Mouse (Mus musculus) heart, postnatal 0 days (tissue): ENCODE data around the gene Myg1. TPM values are rescaled to one million over a fixed set of nuclear protein-coding genes. Genes with fewer than 3 reads are reported as not detected.

ENCODE experiments used
- ATAC-seq: fragments of 200-750 bp; cut with Nextera tagmentation; 2 replicates; pipeline ENCODE4 v1.8.0; 2017; ENCODE audit warnings: low read depth, moderate number of reproducible peaks, moderate library complexity; ENCODE audit not compliant: insufficient read depth
- DNase-seq: peaks from one replicate; pipeline ENCODE4 v3.0.0-alpha.2; 2016; ENCODE audit warnings: low spot score
- H3K27ac ChIP-seq: fragments of 300-500 bp; sonication (generic); 2 replicates; pipeline ENCODE4 v1.5.1; 2014; ENCODE audit warnings: low read depth, mild to moderate bottlenecking
- H3K27me3 ChIP-seq: fragments of 300-500 bp; sonication (generic); 2 replicates; pipeline ENCODE4 v1.6.1; 2014; ENCODE audit warnings: low read length, mixed read lengths; ENCODE audit not compliant: control insufficient read depth, insufficient read depth
- H3K36me3 ChIP-seq: fragments of 300-500 bp; sonication (generic); replicated peaks from 2 replicates; pipeline ENCODE4 v1.6.1; 2014; ENCODE audit warnings: low read length, mixed read lengths; ENCODE audit not compliant: control insufficient read depth, insufficient read depth
- H3K4me1 ChIP-seq: fragments of 300-500 bp; sonication (generic); 2 replicates; pipeline ENCODE4 v1.6.1; 2014; ENCODE audit warnings: antibody characterized with exemption; ENCODE audit not compliant: control insufficient read depth, insufficient read depth
- H3K4me2 ChIP-seq: fragments of 300-500 bp; sonication (generic); 2 replicates; pipeline ENCODE4 v1.6.1; 2014; ENCODE audit warnings: low read depth, mild to moderate bottlenecking, low read length, moderate library complexity
- H3K4me3 ChIP-seq: fragments of 300-500 bp; sonication (generic); 2 replicates; pipeline ENCODE4 v1.5.1; 2014; ENCODE audit warnings: low read depth, low read length
- H3K9ac ChIP-seq: fragments of 300-500 bp; sonication (generic); replicated peaks from 2 replicates; pipeline ENCODE4 v1.6.1; 2014; ENCODE audit warnings: low read depth, low read length, mixed read lengths
- H3K9me3 ChIP-seq: fragments of 300-500 bp; sonication (generic); replicated peaks from 2 replicates; pipeline ENCODE4 v1.6.1; 2016; ENCODE audit warnings: low read length; ENCODE audit not compliant: control insufficient read depth
- CTCF ChIP-seq: IDR thresholded peaks from 2 replicates; pipeline ENCODE4 v1.5.1; 2016; ENCODE audit warnings: antibody characterized with exemption, control low read depth, low read depth
- EP300 ChIP-seq: IDR thresholded peaks from 2 replicates; pipeline ENCODE4 v1.6.1; 2016; ENCODE audit warnings: antibody characterized with exemption, low read depth
- WGBS: fragments of 180-500 bp; shearing (Covaris S2); extraction: QIAGEN DNeasy Blood & Tissue Kit; methylation state at CpG from one replicate; pipeline ENCODE4 v1.1.7; 2014; 5-methylcytosine and 5-hydroxymethylcytosine counted together
- polyA plus RNA-seq: library from polyadenylated mRNA; unstranded; fragments of >200 nt; fragmentation: Nextera tagmentation; extraction: Ambion mirVana; gene quantifications from 2 replicates; pipeline ENCODE4 v1.2.1, GENCODE M21; 2015
- total RNA-seq: library from RNA; depleted of rRNA; stranded (reverse); fragments of >200 nt; gene quantifications from 2 replicates; pipeline ENCODE4 v1.2.3, GENCODE M21; 2014; ENCODE audit warnings: low replicate concordance; rRNA removed

Myg1 gene
- total RNA-seq (35.6 and 60.5 TPM in 2 replicates), polyA plus RNA-seq (39.0 and 41.1 TPM in 2 replicates)

DNA sequence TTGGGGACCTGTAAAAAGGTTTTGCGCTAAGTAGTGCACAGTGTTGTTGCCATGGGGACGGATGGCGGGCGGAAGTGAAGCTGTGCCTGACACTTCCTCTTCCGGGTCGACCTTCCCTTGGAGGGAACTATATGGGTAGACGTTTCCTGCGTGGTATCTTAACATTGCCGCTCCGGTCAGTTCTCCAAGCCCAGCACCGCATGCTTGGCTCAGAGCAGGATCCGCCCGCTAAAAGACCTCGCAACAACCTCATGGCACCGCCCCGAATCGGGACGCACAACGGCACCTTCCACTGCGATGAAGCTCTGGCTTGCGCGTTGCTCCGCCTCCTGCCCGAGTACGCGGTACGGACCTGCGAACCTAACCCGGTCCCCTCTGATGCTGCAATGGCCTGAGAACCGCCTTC is at the start of gene Myg1:
TSS of gene Myg1 (plus strand) at position 100 of the 406 bp plus-strand sequence.
- Histone ChIP-seq H3K4me3 (peak within 1 kb of the TSS; percentile 75), H3K4me2 (peak within 1 kb of the TSS; percentile 96), H3K9ac (peak within 1 kb of the TSS; percentile 68), H3K36me3 (peaks cover 44% of the 10 kb centered on the region), H3K4me1 (peaks cover 18% of the 10 kb centered on the region), H3K9me3 (no peaks in the 10 kb centered on the region), H3K27me3 (no peaks in the 10 kb centered on the region), H3K27ac (peak within 1 kb of the TSS; percentile 53)
- TF ChIP-seq EP300 (no peak), CTCF (no peak)
- DNase-seq (peak; percentile 86), ATAC-seq (peak; percentile 95)
- under 1% methylated on average over 30 of the region's 30 CpGs for WGBS

GRCm38 (mm10) chr15:102282463-102283292 is 48.8 kb upstream of the Myg1 start:
- 70% methylated on average over 8 of the region's 8 CpGs for WGBS
- no peak overlapping the region for H3K9ac ChIP-seq
- H3K9me3 ChIP-seq: no peaks in the 10 kb centered on the region
- H3K27me3 ChIP-seq: no peaks in the 10 kb centered on the region
- ATAC-seq: no peak
- H3K27ac ChIP-seq: no peak overlapping the region
- no peak for DNase-seq
- no peak overlapping the region for H3K4me2 ChIP-seq
- H3K4me1 ChIP-seq: peaks cover 9% of the 10 kb centered on the region
- no peak overlapping the region for H3K4me3 ChIP-seq
- TF ChIP-seq EP300 (no peak), CTCF (no peak)
- peaks cover 16% of the 10 kb centered on the region for H3K36me3 ChIP-seq

DNA sequence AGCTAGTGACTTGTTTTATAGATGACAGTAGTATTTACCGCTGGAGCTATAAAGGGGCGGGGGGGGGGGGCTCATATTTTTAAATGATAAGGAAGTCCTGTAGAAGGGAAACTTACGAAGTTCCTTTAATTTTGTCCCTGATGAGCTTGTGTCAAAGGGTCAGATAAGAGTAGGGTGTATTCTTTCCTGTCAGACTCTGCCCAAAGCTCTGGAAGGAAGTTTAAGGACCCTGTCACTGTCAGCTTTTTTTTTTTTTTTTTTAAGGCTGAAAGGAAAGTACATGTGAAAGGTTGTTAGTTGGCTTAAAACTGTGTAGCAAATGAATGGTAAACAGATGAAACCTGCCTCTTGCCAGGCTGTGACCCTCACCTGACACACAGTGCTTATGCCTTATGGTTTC is 47.9 kb upstream of the Myg1 start:
- Histone ChIP-seq H3K4me1 (peaks cover 9% of the 10 kb centered on the region), H3K27me3 (no peaks in the 10 kb centered on the region), H3K4me3 (no peak overlapping the region), H3K27ac (no peak overlapping the region), H3K9me3 (no peaks in the 10 kb centered on the region), H3K9ac (no peak overlapping the region), H3K4me2 (no peak overlapping the region), H3K36me3 (peaks cover 16% of the 10 kb centered on the region)
- ATAC-seq (no peak), DNase-seq (no peak)
- WGBS: 58% methylated on average over 3 of the region's 3 CpGs
- TF ChIP-seq EP300 (no peak), CTCF (no peak)

DNA sequence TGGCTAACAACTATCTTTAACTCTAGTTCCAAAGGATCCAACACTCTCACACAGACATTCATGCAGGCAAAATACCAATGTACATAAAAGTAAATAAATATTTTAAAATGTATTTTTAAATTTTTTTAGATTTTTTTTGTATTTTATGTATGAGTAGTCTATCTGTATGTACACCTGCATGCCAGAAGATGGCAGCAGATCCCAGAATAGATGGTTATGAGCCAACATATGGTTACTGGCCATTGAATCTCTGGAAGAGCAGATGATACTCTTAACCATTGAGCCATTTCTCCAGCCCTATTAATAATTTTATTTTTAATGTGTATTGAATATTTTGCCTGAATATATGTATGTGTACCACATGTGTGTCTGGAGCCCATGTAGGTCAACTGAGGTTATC is 44.1 kb upstream of the Myg1 start:
- H3K4me3 ChIP-seq: no peak overlapping the region
- H3K27ac ChIP-seq: no peak overlapping the region
- H3K9ac ChIP-seq: no peak overlapping the region
- H3K4me1 ChIP-seq: no peaks in the 10 kb centered on the region
- ATAC-seq (no peak), DNase-seq (peak; percentile 29)
- no peaks in the 10 kb centered on the region for H3K27me3 ChIP-seq
- no peak overlapping the region for H3K4me2 ChIP-seq
- H3K36me3 ChIP-seq: no peaks in the 10 kb centered on the region
- H3K9me3 ChIP-seq: no peaks in the 10 kb centered on the region
- no peak for TF ChIP-seq EP300
- peak; percentile 64 for TF ChIP-seq CTCF

DNA sequence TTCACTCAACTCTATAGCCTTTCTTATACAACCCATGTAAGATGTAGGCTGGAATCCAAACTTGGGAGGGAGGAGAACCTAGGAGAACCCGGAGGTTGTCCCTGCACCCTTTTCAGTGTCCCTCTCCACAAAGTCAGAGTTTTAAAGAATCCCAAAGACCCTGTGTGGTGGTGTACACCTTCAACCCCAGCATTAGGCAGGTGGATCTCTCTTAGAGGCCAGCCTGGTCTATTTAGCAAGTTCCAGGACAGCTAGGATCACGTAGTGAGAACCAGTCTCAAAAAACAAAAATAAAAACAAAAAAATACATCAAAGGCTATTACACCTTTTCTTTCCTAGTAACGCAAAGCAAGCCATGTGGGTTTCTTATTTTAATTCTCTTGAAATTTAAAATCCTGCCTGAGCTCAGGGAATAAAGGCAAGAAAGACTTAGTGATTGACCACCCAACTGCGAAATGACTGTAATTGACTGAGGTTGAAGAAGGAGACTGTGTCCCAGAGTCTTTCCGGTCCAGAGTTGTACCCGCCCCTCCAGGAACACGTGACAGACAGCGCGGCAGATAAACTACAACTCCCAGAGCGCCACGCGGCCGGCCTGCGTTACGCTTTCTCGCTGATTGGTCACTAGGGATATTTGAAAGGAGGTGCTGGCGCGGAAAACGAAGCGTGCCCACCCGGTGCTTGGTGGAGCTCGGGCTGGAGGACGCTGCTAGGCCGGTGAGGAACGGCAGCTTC is 35.7 kb upstream of the Myg1 start, which contains the start of gene Espl1:
TSS of gene Espl1 (plus strand) at position 634 of the 735 bp plus-strand sequence.
- no peaks in the 10 kb centered on the region for H3K9me3 ChIP-seq
- TF ChIP-seq EP300 (no peak), CTCF (no peak)
- WGBS: 5% methylated on average over 25 of the region's 25 CpGs
- peak within 1 kb of the TSS; percentile 65 for H3K9ac ChIP-seq
- H3K36me3 ChIP-seq: peaks cover 21% of the 10 kb centered on the region
- no peaks in the 10 kb centered on the region for H3K27me3 ChIP-seq
- peaks cover 8% of the 10 kb centered on the region for H3K4me1 ChIP-seq
- no peak within 1 kb of the TSS for H3K27ac ChIP-seq
- H3K4me3 ChIP-seq: peak within 1 kb of the TSS; percentile 73
- ATAC-seq (peak; percentile 99), DNase-seq (peak; percentile 91)
- peak within 1 kb of the TSS; percentile 100 for H3K4me2 ChIP-seq
